Mouse (Mus musculus) heart, embryonic 16.5 days (tissue): Measurements from ENCODE around the gene 1700028J19Rik. TPM values are rescaled to one million over a fixed set of nuclear protein-coding genes. Genes with fewer than 3 reads are reported as not detected.
A peak's percentile ranks its signal among the peaks of the same experiment; 100 is the strongest.

Source experiments
- ATAC-seq: fragments of 200-750 bp; cut with Nextera tagmentation; replicated peaks from 2 replicates; pipeline ENCODE4 v1.8.0; 2017; ENCODE audit warnings: moderate number of reproducible peaks; ENCODE audit not compliant: insufficient read depth, low FRiP score; ENCODE audit errors: extremely low read depth
- H3K27ac ChIP-seq: fragments of 300-500 bp; sonication (generic); 2 replicates; pipeline ENCODE4 v1.5.1; 2014; ENCODE audit warnings: mild to moderate bottlenecking, low read length, control low read depth, moderate library complexity
- H3K27me3 ChIP-seq: fragments of 300-500 bp; sonication (generic); 2 replicates; pipeline ENCODE4 v1.6.1; 2014; ENCODE audit warnings: low read length, mixed read lengths; ENCODE audit not compliant: control insufficient read depth, insufficient read depth
- H3K36me3 ChIP-seq: fragments of 300-500 bp; sonication (generic); 2 replicates; pipeline ENCODE4 v1.6.1; 2014; ENCODE audit not compliant: control insufficient read depth, insufficient read depth
- H3K4me1 ChIP-seq: fragments of 300-500 bp; sonication (generic); 2 replicates; pipeline ENCODE4 v1.6.1; 2014; ENCODE audit warnings: low read length, mixed read lengths; ENCODE audit not compliant: control insufficient read depth, insufficient read depth
- H3K4me2 ChIP-seq: fragments of 300-500 bp; sonication (generic); 2 replicates; pipeline ENCODE4 v1.6.1; 2014; ENCODE audit warnings: low read depth, mild to moderate bottlenecking, control low read depth, low read length
- H3K4me3 ChIP-seq: fragments of 300-500 bp; sonication (generic); 2 replicates; pipeline ENCODE4 v1.5.1; 2014; ENCODE audit warnings: mild to moderate bottlenecking, control low read depth, low read length
- H3K9ac ChIP-seq: fragments of 300-500 bp; sonication (generic); 2 replicates; pipeline ENCODE4 v1.6.1; 2014; ENCODE audit warnings: low read length, control low read depth
- H3K9me3 ChIP-seq: fragments of 300-500 bp; sonication (generic); replicated peaks from 2 replicates; pipeline ENCODE4 v1.6.1; 2016; ENCODE audit warnings: low read length; ENCODE audit not compliant: control insufficient read depth
- WGBS: fragments of 180-500 bp; shearing (Covaris S2); extraction: QIAGEN DNeasy Blood & Tissue Kit; methylation state at CpG from one replicate; pipeline ENCODE4 v1.1.7; 2014; 5-methylcytosine and 5-hydroxymethylcytosine counted together
- polyA plus RNA-seq: library from polyadenylated mRNA; unstranded; fragments of >200 nt; fragmentation: Nextera tagmentation; extraction: Ambion mirVana; gene quantifications from 2 replicates; pipeline ENCODE4 v1.2.1, GENCODE M21; 2015

1700028J19Rik gene
- polyA plus RNA-seq, 1 experiment from 2014 or later = 1.2 TPM

DNA sequence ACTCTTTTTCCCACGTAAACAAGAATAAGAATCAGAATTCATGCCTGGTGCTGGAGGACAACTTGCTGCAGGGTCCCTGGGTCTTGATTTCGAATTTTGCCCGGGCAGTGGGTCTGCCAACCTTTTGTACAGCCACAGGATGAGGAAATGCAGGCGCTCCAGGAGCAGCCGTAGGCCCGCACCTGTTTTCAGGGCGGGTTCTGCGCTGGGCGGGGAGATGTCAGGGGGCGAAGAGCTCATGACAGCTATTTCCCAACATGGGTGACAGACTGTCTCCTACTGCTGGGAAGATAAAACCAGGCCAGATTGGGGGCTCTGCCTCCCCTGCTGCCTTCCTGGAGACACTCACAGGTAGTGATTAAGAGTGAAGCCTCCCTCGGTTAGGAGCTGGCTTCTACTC is 27.6 kb upstream of the 1700028J19Rik start:
- Histone ChIP-seq H3K4me2 (no peak overlapping the region), H3K9me3 (no peaks in the 10 kb centered on the region; the same call in none of the 2 replicates), H3K36me3 (no peaks in the 10 kb centered on the region), H3K27me3 (peaks cover 19% of the 10 kb centered on the region), H3K27ac (no peak overlapping the region), H3K4me3 (no peak overlapping the region), H3K9ac (no peak overlapping the region), H3K4me1 (no peaks in the 10 kb centered on the region)
- 26% methylated on average over 11 of the region's 11 CpGs for WGBS
- ATAC-seq = no peak

DNA sequence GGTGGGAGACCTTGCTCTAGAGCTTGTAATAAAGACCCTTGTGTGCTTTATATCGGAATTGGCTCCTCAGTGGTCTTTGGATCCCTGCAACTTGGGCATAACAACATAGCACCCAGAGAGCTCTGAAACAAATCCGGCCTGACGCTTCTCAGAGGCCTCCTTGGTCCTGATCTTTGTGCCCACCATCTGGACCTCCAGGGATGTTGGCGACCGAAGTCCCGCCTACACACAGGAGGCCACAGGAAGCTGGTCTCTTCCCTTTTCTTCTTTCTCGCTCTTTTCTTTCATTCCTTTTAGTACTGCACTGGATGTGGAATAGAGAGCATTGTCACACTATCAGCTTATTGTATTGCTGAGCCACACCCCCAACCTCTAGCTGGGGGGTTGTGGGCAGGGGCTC is 27.0 kb upstream of the 1700028J19Rik start:
- no peaks in the 10 kb centered on the region; the same call in none of the 2 replicates for H3K9me3 ChIP-seq
- peaks cover 19% of the 10 kb centered on the region for H3K27me3 ChIP-seq
- H3K36me3 ChIP-seq = no peaks in the 10 kb centered on the region
- H3K4me2 ChIP-seq = no peak overlapping the region
- no peak overlapping the region for H3K27ac ChIP-seq
- no peak overlapping the region for H3K4me3 ChIP-seq
- H3K4me1 ChIP-seq = no peaks in the 10 kb centered on the region
- H3K9ac ChIP-seq = no peak overlapping the region
- ATAC-seq = no peak
- WGBS = 67% methylated on average over 7 of the region's 7 CpGs

DNA sequence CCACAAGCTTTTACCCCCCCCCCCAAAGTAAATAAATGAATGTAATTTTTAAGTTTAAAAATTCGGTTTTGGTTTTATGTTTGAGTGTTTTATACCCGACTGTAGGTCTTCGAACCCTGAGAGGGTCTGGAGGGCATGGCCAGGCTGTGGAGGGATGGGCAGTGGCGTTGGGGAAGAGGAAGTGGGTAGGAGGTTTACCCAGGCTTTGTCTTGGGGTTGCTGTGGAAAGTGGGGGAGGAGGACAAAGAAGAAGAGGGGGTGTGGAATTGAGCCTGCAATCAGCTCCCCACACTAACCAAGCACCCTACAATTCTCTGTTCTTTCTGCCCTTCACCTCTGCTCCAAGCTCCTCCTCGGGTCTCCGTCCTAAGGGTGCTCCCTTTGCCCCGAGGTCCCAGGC is 26.1 kb upstream of the 1700028J19Rik start:
- no peak overlapping the region for H3K9ac ChIP-seq
- H3K4me2 ChIP-seq = no peak overlapping the region
- no peak overlapping the region for H3K27ac ChIP-seq
- no peak overlapping the region for H3K4me3 ChIP-seq
- peaks cover 21% of the 10 kb centered on the region for H3K27me3 ChIP-seq
- ATAC-seq = no peak
- H3K9me3 ChIP-seq = no peaks in the 10 kb centered on the region; the same call in 1 of the 2 replicates
- H3K36me3 ChIP-seq = no peaks in the 10 kb centered on the region
- 77% methylated on average over 7 of the region's 7 CpGs for WGBS
- no peaks in the 10 kb centered on the region for H3K4me1 ChIP-seq

DNA sequence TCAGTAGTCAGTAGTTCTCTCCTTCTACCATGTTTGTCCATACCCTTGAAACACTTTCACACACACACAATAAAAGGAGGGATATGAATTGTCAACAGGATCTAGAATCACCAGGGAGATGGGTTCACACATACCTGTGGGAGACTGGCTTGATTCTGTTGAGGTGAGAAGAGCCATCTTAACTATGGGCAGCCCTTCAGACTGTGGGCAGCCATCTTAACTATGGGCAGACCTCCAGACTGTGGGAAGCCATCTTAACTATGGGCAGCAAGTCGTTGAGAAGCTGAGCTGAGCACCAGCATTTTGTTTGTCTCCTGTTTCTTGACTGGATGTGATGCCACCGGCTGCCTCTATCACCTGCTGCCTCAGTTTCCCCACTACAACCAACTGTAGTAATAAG is 24.8 kb upstream of the 1700028J19Rik start:
- Histone ChIP-seq H3K36me3 (no peaks in the 10 kb centered on the region), H3K4me3 (no peak overlapping the region), H3K4me1 (no peaks in the 10 kb centered on the region), H3K9ac (no peak overlapping the region), H3K27ac (no peak overlapping the region), H3K4me2 (no peak overlapping the region), H3K9me3 (no peaks in the 10 kb centered on the region; the same call in 1 of the 2 replicates), H3K27me3 (peaks cover 21% of the 10 kb centered on the region)
- WGBS = 65% methylated on average over 2 of the region's 2 CpGs
- ATAC-seq = no peak

DNA sequence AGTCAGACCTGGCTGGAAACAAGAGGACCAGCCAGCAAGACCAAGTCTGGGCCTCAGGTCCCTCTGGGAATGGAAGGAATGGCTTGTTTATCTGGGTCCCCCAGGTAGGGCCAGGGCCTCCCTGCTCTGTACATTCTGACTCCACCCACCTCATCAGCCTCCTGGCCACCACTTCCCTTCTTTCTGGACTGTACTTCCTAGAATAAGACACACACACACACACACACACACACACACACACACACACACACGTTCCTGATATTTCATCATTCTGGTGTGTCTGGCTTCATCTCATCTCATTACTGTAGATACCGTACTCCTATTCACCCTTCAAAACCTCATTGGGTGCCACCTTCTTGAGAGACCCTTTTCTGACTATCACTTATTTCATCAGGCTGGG is 22.9 kb upstream of the 1700028J19Rik start:
- ATAC-seq = no peak
- no peak overlapping the region for H3K9ac ChIP-seq
- H3K9me3 ChIP-seq = no peaks in the 10 kb centered on the region; the same call in 1 of the 2 replicates
- H3K27me3 ChIP-seq = peaks cover 21% of the 10 kb centered on the region
- H3K4me3 ChIP-seq = no peak overlapping the region
- no peaks in the 10 kb centered on the region for H3K4me1 ChIP-seq
- no peak overlapping the region for H3K4me2 ChIP-seq
- H3K27ac ChIP-seq = no peak overlapping the region
- no peaks in the 10 kb centered on the region for H3K36me3 ChIP-seq
- 73% methylated on average over 2 of the region's 2 CpGs for WGBS

DNA sequence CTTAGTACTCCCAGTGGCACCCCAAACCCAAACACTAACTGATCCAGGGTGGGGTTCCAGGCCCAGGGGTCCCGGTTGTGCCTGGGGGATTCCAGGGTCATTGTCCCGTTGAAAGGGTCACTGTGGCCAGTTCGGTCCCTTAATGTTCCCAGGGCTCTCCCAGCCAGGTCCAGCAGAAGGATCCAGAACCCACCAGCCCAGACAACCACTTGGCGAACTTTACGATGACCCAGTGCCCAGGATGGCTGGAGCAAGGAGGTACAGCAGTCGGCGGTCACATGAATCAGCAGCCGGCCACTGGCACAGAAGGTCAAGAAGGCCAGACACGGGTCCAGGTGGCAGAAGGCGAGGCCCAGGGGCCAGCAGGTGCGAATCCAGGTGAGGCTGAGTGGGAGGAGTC is 21.6 kb upstream of the 1700028J19Rik start:
- Histone ChIP-seq H3K4me1 (0 out of 2 replicates have a peak, but pooled peaks cover under 1% of the 10 kb centered on the region), H3K9me3 (no peaks in the 10 kb centered on the region; the same call in 1 of the 2 replicates), H3K27ac (no peak overlapping the region), H3K4me3 (no peak overlapping the region), H3K27me3 (peaks cover 20% of the 10 kb centered on the region), H3K4me2 (no peak overlapping the region), H3K9ac (no peak overlapping the region), H3K36me3 (no peaks in the 10 kb centered on the region)
- WGBS = 73% methylated on average over 11 of the region's 11 CpGs
- no peak for ATAC-seq

DNA sequence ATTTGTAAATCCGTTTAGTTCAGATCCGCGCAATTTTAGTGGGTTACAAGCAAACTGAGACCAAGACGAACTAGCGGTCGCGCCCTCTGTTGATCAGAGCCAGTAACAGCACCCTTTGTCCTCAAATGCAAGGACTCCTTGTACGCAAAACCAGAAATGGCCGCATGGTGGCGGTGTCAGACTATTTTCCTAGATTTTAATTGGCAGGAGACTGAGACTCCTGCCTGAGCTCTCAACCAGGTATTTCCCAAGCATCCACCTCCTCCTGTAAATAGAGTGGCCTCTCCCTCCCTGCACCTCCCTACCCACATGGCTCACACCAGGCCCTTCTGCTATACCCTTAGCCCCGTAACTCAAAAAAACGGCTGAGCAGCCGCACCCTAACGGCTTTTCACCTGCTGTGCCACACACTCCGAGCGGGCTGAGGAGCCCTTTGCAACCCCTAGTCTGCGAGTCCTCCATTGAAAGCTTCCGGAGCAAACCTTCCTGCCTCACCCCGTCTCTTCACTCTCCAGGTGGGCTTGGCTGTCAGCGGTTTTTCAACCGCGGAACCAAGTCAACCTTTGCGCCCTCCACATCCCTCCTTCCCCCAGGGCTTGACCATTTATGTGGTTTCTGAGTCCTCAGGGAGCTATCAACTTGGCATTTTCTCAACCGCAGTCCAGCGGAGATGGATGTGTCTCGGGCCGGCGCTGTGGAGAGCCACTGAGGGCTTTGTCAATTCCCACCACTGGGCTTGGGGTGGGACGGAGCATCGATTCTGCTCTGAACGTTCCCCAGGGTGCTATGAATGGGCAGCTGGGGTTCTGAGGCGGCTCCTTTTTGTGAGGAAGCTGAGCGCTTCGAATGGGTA is 16.5 kb upstream of the 1700028J19Rik start:
- Histone ChIP-seq H3K9me3 (no peaks in the 10 kb centered on the region), H3K4me2 (peak overlapping the region; percentile 46), H3K27ac (no peak overlapping the region), H3K9ac (no peak overlapping the region), H3K4me1 (0 out of 2 replicates have a peak, but pooled peaks cover 3% of the 10 kb centered on the region), H3K27me3 (peaks cover 23% of the 10 kb centered on the region), H3K36me3 (no peaks in the 10 kb centered on the region), H3K4me3 (peak overlapping the region; percentile 16; the same call in 1 of the 2 replicates)
- WGBS = 4% methylated on average over 34 of the region's 34 CpGs
- peak; percentile 38; the same call in 1 of the 2 replicates for ATAC-seq

DNA sequence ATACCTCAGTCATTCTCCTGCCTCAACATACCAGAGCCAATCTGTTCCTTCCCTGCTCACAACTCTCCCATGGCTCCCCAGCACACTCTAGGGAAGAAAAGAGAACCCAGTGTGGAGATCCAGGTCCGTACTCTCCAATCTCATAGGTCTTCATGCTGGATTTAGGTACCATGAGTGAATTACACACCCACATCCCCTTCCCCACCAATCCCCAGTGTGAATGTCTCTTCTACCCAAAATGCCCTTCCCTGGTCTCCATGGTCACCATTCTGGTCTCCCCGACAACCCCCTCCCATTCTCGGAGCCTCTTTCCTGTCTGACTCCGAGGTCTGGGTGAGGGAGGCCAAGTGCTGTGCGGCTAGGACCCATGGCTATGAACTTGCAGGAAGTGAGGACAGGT is 14.7 kb upstream of the 1700028J19Rik start, which contains the start of gene Gm15517:
Gene Gm15517 (plus strand): TSS at position 301 of the 400 bp plus-strand sequence.
- 0 out of 2 replicates have a peak, but pooled peaks cover 3% of the 10 kb centered on the region for H3K4me1 ChIP-seq
- 43% methylated on average over 5 of the region's 5 CpGs for WGBS
- H3K27ac ChIP-seq = no peak within 1 kb of the TSS
- H3K4me2 ChIP-seq = no peak within 1 kb of the TSS
- no peak within 1 kb of the TSS for H3K4me3 ChIP-seq
- H3K9ac ChIP-seq = no peak within 1 kb of the TSS
- no peak for ATAC-seq
- no peaks in the 10 kb centered on the region for H3K36me3 ChIP-seq
- peaks cover 23% of the 10 kb centered on the region for H3K27me3 ChIP-seq
- no peaks in the 10 kb centered on the region for H3K9me3 ChIP-seq

DNA sequence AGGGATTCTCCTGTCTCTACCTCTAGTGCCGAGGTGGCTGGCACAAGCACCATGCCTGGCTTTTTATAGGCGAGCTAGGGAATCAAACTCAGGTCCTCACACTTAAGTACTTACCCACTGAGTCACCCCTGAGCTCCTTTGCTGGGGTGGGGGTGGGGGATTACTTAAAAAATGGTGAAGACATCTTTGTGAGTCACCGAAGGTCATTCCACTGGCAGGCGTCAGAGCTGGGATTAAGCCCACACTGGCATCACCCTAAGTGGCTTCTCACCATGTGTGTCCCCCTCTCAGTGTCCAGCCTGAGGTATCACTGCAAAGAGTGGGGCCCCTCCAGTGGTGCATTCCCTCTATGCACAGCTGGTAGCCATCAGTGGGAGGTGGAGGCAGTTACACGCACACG is 13.9 kb upstream of the 1700028J19Rik start:
- no peak for ATAC-seq
- Histone ChIP-seq H3K9me3 (no peaks in the 10 kb centered on the region), H3K27ac (no peak overlapping the region), H3K4me3 (no peak overlapping the region), H3K4me1 (0 out of 2 replicates have a peak, but pooled peaks cover 3% of the 10 kb centered on the region), H3K27me3 (peaks cover 23% of the 10 kb centered on the region), H3K36me3 (no peaks in the 10 kb centered on the region), H3K9ac (no peak overlapping the region), H3K4me2 (no peak overlapping the region)
- 74% methylated on average over 6 of the region's 6 CpGs for WGBS
